Mouse (Mus musculus): ENCODE results near the gene Clmn.
"Not testable (repeated sequence)": the region's sequence is repeated elsewhere in the genome, so short reads cannot be mapped to it uniquely, and the experiment has no call there.

Clmn gene

GRCm38 (mm10) chr12:104751814-104752765 is 112.8 kb downstream of the Clmn start, which contains the start of gene Dicer1:
Gene Dicer1, minus strand, starts transcription at chr12:104751952.
- peak; percentile 96 for DNase-seq (ENCODE audit: low spot score)

- DNase-seq (ENCODE audit: low spot score), result no peak
Observed at GRCm38 (mm10) chr12:104751331-104751813, 113.5 kb downstream of the Clmn start.

- DNase-seq (ENCODE audit: low spot score), result no peak
Observed at GRCm38 (mm10) chr12:104748946-104749345, 115.9 kb downstream of the Clmn start.

GRCm38 (mm10) chr12:104747252-104747651 is 117.6 kb downstream of the Clmn start:
- DNase-seq (ENCODE audit: low spot score), result no peak

- DNase-seq (ENCODE audit: low spot score), result no peak
Observed at GRCm38 (mm10) chr12:104746601-104747000, 118.3 kb downstream of the Clmn start.

GRCm38 (mm10) chr12:104743687-104744086 is 121.2 kb downstream of the Clmn start:
- no peak for DNase-seq (ENCODE audit: low spot score)

- no peak for DNase-seq (ENCODE audit: low spot score)
Observed at GRCm38 (mm10) chr12:104742247-104742646, 122.6 kb downstream of the Clmn start.

GRCm38 (mm10) chr12:104740841-104741787 is 123.8 kb downstream of the Clmn start:
- no peak for DNase-seq (ENCODE audit: low spot score)

GRCm38 (mm10) chr12:104738931-104739330 is 125.9 kb downstream of the Clmn start:
- no peak for DNase-seq (ENCODE audit: low spot score)

GRCm38 (mm10) chr12:104738446-104738845 is 126.4 kb downstream of the Clmn start:
- no peak for DNase-seq (ENCODE audit: low spot score)

GRCm38 (mm10) chr12:104737666-104738065 is 127.2 kb downstream of the Clmn start:
- DNase-seq (ENCODE audit: low spot score), result no peak

- DNase-seq (ENCODE audit: low spot score), result no peak
Observed at GRCm38 (mm10) chr12:104735993-104736395, 128.9 kb downstream of the Clmn start.

- DNase-seq (ENCODE audit: low spot score), result no peak
Observed at GRCm38 (mm10) chr12:104733165-104733564, 131.7 kb downstream of the Clmn start.

GRCm38 (mm10) chr12:104731782-104732181 is 133.1 kb downstream of the Clmn start:
- DNase-seq (ENCODE audit: low spot score), result no peak

- not testable (repeated sequence) for DNase-seq (ENCODE audit: low spot score)
Observed at GRCm38 (mm10) chr12:104726436-104726835, 138.4 kb downstream of the Clmn start.

GRCm38 (mm10) chr12:104722056-104722455 is 142.8 kb downstream of the Clmn start:
- no peak for DNase-seq (ENCODE audit: low spot score)

GRCm38 (mm10) chr12:104721011-104721410 is 143.9 kb downstream of the Clmn start:
- DNase-seq (ENCODE audit: low spot score), result no peak

GRCm38 (mm10) chr12:104718956-104719355 is 145.9 kb downstream of the Clmn start:
- no peak for DNase-seq (ENCODE audit: low spot score)

- DNase-seq (ENCODE audit: low spot score), result no peak
Observed at GRCm38 (mm10) chr12:104716409-104716808, 148.5 kb downstream of the Clmn start.

- no peak for DNase-seq (ENCODE audit: low spot score)
Observed at GRCm38 (mm10) chr12:104715453-104715852, 149.4 kb downstream of the Clmn start.
